Mouse (Mus musculus) hindbrain, postnatal 0 days (tissue): ENCODE data around the gene Rhbdl3. TPM values are rescaled to one million over a fixed set of nuclear protein-coding genes. Genes with fewer than 3 reads are reported as not detected.
A peak's percentile ranks its signal among the peaks of the same experiment; 100 is the strongest.

Source experiments
- ATAC-seq: fragments of 200-750 bp; cut with Nextera tagmentation; 2 replicates; pipeline ENCODE4 v1.8.0; 2017; ENCODE audit warnings: mild to moderate bottlenecking, moderate TSS enrichment, moderate library complexity
- DNase-seq: peaks from one replicate; pipeline ENCODE4 v3.0.0-alpha.2; 2015; ENCODE audit warnings: low spot score
- H3K27ac ChIP-seq: fragments of 300-500 bp; sonication (generic); 2 replicates; pipeline ENCODE4 v1.5.1; 2014; ENCODE audit warnings: mild to moderate bottlenecking
- H3K27me3 ChIP-seq: fragments of 300-500 bp; sonication (generic); 2 replicates; pipeline ENCODE4 v1.6.1; 2014; ENCODE audit warnings: low read length, mixed read lengths; ENCODE audit not compliant: insufficient read depth
- H3K36me3 ChIP-seq: fragments of 300-500 bp; sonication (generic); 2 replicates; pipeline ENCODE4 v1.6.1; 2014; ENCODE audit warnings: low read length, mixed read lengths; ENCODE audit not compliant: insufficient read depth
- H3K4me1 ChIP-seq: fragments of 300-500 bp; sonication (generic); 2 replicates; pipeline ENCODE4 v1.6.1; 2014; ENCODE audit warnings: antibody characterized with exemption, low read length, mixed read lengths; ENCODE audit not compliant: insufficient read depth
- H3K4me2 ChIP-seq: fragments of 300-500 bp; sonication (generic); 2 replicates; pipeline ENCODE4 v1.6.1; 2014; ENCODE audit warnings: low read depth, mild to moderate bottlenecking, low read length, moderate library complexity, mixed read lengths
- H3K4me3 ChIP-seq: fragments of 300-500 bp; sonication (generic); 2 replicates; pipeline ENCODE4 v1.5.1; 2014; ENCODE audit warnings: low read length
- H3K9ac ChIP-seq: fragments of 300-500 bp; sonication (generic); replicated peaks from 2 replicates; pipeline ENCODE4 v1.6.1; 2014; ENCODE audit warnings: mild to moderate bottlenecking, low read length, moderate library complexity, mixed read lengths
- H3K9me3 ChIP-seq: fragments of 300-500 bp; sonication (generic); 2 replicates; pipeline ENCODE4 v1.6.1; 2016; ENCODE audit warnings: low read length, mixed read lengths
- CTCF ChIP-seq: IDR thresholded peaks from 2 replicates; pipeline ENCODE4 v1.5.1; 2016; ENCODE audit warnings: antibody characterized with exemption, control low read depth, low read depth
- WGBS: fragments of 180-500 bp; shearing (Covaris S2); extraction: QIAGEN DNeasy Blood & Tissue Kit; methylation state at CpG from one replicate; pipeline ENCODE4 v1.1.7; 2014; 5-methylcytosine and 5-hydroxymethylcytosine counted together
- polyA plus RNA-seq: library from polyadenylated mRNA; unstranded; fragments of >200 nt; fragmentation: Nextera tagmentation; extraction: Ambion mirVana; gene quantifications from 2 replicates; pipeline ENCODE4 v1.2.1, GENCODE M21; 2015
- total RNA-seq: library from RNA; depleted of rRNA; stranded (reverse); fragments of >200 nt; gene quantifications from 2 replicates; pipeline ENCODE4 v1.2.3, GENCODE M21; 2014

The Rhbdl3 gene
- total and polyA plus RNA-seq, 2 experiments from 2014 or later = 2.7 to 7.5 TPM

- Histone ChIP-seq H3K27ac (no peak overlapping the region), H3K36me3 (no peaks in the 10 kb centered on the region), H3K4me2 (no peak overlapping the region), H3K9ac (no peak overlapping the region), H3K27me3 (no peaks in the 10 kb centered on the region), H3K9me3 (no peaks in the 10 kb centered on the region), H3K4me1 (no peaks in the 10 kb centered on the region; the same call in 1 of the 2 replicates), H3K4me3 (no peak overlapping the region)
- 42% methylated on average over 13 of the region's 13 CpGs for WGBS
- ATAC-seq = no peak
- no peak for TF ChIP-seq CTCF
- no peak for DNase-seq
Observed at GRCm38 (mm10) chr11:80323255-80323654, 22.5 kb downstream of the Rhbdl3 start.

GRCm38 (mm10) chr11:80324636-80325035 lies 23.9 kb downstream of the Rhbdl3 start:
- H3K4me3 ChIP-seq = no peak overlapping the region
- no peaks in the 10 kb centered on the region; the same call in 1 of the 2 replicates for H3K4me1 ChIP-seq
- no peak overlapping the region for H3K4me2 ChIP-seq
- no peaks in the 10 kb centered on the region for H3K27me3 ChIP-seq
- 75% methylated on average over 6 of the region's 6 CpGs for WGBS
- no peak overlapping the region for H3K9ac ChIP-seq
- TF ChIP-seq CTCF = no peak
- no peaks in the 10 kb centered on the region for H3K36me3 ChIP-seq
- no peak for ATAC-seq
- H3K9me3 ChIP-seq = no peaks in the 10 kb centered on the region
- DNase-seq = no peak
- no peak overlapping the region for H3K27ac ChIP-seq

- H3K27ac ChIP-seq = no peak overlapping the region
- TF ChIP-seq CTCF = no peak
- H3K36me3 ChIP-seq = no peaks in the 10 kb centered on the region
- no peak overlapping the region for H3K4me3 ChIP-seq
- no peaks in the 10 kb centered on the region for H3K27me3 ChIP-seq
- DNase-seq (no peak), ATAC-seq (no peak)
- 68% methylated on average over 12 of the region's 12 CpGs for WGBS
- no peak overlapping the region for H3K9ac ChIP-seq
- H3K9me3 ChIP-seq = no peaks in the 10 kb centered on the region
- no peak overlapping the region for H3K4me2 ChIP-seq
- peaks cover 10% of the 10 kb centered on the region for H3K4me1 ChIP-seq
Observed at GRCm38 (mm10) chr11:80332709-80333400, 32.1 kb downstream of the Rhbdl3 start.

GRCm38 (mm10) chr11:80335609-80336350 lies 35.1 kb downstream of the Rhbdl3 start:
- H3K4me2 ChIP-seq = no peak overlapping the region

GRCm38 (mm10) chr11:80336351-80336730 lies 35.6 kb downstream of the Rhbdl3 start:
- H3K36me3 ChIP-seq = no peaks in the 10 kb centered on the region
- H3K9ac ChIP-seq = no peak overlapping the region
- H3K27me3 ChIP-seq = no peaks in the 10 kb centered on the region
- H3K4me1 ChIP-seq = peaks cover 10% of the 10 kb centered on the region
- no peak overlapping the region for H3K4me2 ChIP-seq
- H3K27ac ChIP-seq = no peak overlapping the region
- no peak for ATAC-seq
- 22% methylated on average over 6 of the region's 6 CpGs for WGBS
- H3K4me3 ChIP-seq = no peak overlapping the region
- no peak for DNase-seq
- H3K9me3 ChIP-seq = no peaks in the 10 kb centered on the region
- no peak for TF ChIP-seq CTCF

More at GRCm38 (mm10) chr11:80335609-80336350, 35.1 kb downstream of the Rhbdl3 start:
- no peak for TF ChIP-seq CTCF
- DNase-seq = peak; percentile 72
- Histone ChIP-seq H3K27ac (no peak overlapping the region), H3K4me1 (peaks cover 10% of the 10 kb centered on the region), H3K4me3 (no peak overlapping the region), H3K27me3 (no peaks in the 10 kb centered on the region), H3K9ac (0 out of 2 replicates have a peak overlapping the region, but pooled peaks have one; percentile 9), H3K36me3 (no peaks in the 10 kb centered on the region), H3K9me3 (no peaks in the 10 kb centered on the region)
- WGBS = 6% methylated on average over 7 of the region's 7 CpGs
- peak; percentile 82 for ATAC-seq

GRCm38 (mm10) chr11:80342482-80342881 lies 41.8 kb downstream of the Rhbdl3 start:
- Histone ChIP-seq H3K4me2 (no peak overlapping the region), H3K27ac (no peak overlapping the region), H3K9me3 (no peaks in the 10 kb centered on the region), H3K36me3 (no peaks in the 10 kb centered on the region), H3K4me1 (no peaks in the 10 kb centered on the region), H3K4me3 (no peak overlapping the region), H3K27me3 (no peaks in the 10 kb centered on the region), H3K9ac (no peak overlapping the region)
- TF ChIP-seq CTCF = no peak
- DNase-seq = no peak
- WGBS = 18% methylated on average over 2 of the region's 2 CpGs
- no peak for ATAC-seq
